Mouse (Mus musculus): ENCODE results near the gene Rtl6.

- TF ChIP-seq CTCF (IDR thresholded peaks at IDR 0.05; ENCODE audit: borderline replicate concordance, control insufficient read depth, extremely low read depth, insufficient read depth, low read length, poor library complexity), result no peak
- TF ChIP-seq POLR2A (IDR thresholded peaks at IDR 0.05; ENCODE audit: control insufficient read depth, extremely low read depth, insufficient read depth, low read length, poor library complexity), result no peak
These were observed 47.6 kb downstream of the Rtl6 start for GRCm38 (mm10) chr15:84509981-84510380.
